Mouse (Mus musculus): Measurements from ENCODE around the gene Gdpgp1. TPM values are rescaled to one million over a fixed set of nuclear protein-coding genes. Genes with fewer than 3 reads are reported as not detected.

Gene Gdpgp1
- polyA plus RNA-seq, 1 experiment = 5.3 TPM

DNA sequence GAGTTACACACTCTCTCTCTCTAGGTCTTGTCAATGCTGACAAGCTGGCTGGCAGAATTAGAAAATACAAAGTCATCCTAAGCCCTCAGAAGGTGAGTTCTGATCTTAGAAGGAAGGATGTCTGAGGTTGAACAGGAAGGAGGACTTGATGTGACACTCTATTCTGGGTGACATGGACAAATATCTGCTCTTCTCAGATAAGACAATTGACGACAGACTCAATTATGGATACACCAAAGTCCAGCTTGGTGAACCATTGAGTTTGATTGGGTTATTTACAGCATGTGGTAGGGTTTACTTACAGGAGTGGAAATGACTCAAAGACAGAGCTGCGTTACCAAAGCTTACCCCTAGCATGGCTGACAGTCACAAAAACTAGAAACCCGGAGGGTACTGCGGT lies 43.7 kb downstream of the Gdpgp1 start:
- TF ChIP-seq GATA1 (IDR thresholded peaks at IDR 0.05; ENCODE audit: low read length) = peak; percentile 68

DNA sequence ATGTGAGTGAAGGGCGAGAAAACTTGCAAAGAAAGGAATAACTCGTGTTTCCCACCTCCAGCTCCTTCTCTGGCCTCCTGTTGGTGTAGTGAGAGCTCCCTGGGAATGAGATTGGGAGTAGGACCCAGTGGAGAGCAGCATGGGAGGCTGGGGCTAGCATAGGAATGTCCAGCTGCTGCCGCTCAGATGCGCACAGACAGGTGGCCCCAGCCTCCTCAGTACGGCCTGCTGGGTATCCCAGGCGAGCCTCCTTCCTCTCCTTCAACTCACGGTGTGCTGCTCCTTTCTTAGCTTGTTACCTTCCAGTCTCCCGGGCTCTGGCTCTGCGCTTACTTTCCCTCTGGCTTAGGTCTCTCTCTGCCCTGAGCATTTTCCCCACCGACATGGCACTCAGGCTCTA lies 47.4 kb downstream of the Gdpgp1 start:
- no peak for TF ChIP-seq GATA1 (IDR thresholded peaks at IDR 0.05; ENCODE audit: low read length)

DNA sequence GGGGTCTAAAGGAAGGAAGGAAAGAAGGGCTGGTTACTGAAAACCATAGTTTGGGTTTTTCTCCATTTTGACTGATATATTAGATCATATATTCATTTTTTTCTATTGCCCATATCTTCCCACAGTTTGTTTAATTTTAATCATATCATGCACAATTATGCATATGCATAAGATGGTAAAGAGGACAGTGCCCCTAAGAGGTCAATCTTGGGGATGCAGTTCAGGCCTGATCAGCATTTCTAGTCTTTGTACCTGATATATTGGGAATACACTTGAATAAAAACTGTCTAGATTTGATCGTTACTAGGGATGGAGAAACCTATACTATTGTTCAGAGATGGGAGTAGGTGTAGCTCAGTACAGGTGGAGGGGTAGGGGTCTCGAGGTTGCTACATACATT lies 48.3 kb downstream of the Gdpgp1 start:
- no peak for TF ChIP-seq GATA1 (IDR thresholded peaks at IDR 0.05; ENCODE audit: low read length)

DNA sequence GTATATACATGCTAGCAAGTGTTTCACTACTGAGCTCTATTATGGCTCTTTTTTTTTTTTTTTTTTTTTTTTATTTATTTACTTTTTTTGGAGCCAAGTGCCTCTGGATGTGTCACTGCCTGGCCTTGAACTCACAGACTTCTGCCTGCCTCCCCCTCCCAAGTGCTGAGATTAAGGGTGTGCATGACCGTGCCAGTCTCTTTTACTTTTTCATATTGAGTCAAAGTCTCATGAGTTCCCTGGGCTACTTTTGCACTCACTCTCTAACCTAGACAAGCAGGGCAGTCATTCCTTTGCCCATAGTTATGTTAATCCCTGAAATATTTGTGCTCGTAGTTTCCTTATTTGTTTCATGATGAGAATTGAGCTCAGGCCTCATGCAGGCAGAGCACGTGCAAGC lies 49.0 kb downstream of the Gdpgp1 start:
- TF ChIP-seq GATA1 (IDR thresholded peaks at IDR 0.05; ENCODE audit: low read length) = no peak

DNA sequence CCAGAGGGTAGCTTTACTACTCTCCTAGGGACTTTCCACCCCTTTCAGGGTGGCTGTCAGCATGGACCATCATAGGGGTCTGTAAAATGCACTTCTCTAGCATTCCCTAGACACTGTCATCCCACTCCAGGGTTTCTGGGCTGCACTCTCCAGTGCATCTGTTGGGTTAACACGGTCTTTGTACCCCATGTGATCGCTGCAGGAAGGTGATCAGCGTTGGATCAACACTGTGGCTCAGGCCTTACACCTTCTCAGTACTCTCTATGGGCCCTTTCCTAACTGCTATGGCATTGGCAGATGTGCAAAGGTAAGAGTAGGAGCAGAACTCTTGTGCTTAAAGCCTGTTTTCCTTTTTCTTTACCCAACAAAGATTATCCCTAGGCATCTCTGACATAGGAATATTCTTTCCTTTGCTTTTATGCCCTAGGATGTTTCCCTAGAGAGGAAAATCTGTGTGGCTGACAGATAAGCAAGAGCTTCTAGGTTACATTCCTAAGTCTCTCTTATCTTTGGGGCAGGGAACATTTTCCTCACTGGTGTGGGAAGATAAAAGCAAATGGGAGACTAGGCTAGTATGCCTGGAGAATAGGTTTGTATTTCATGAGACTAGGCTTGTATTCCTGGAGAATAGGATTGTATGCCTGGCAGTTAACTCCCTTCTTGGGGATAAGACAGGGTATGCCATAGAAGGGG lies 50.7 kb downstream of the Gdpgp1 start:
- TF ChIP-seq GATA1 (IDR thresholded peaks at IDR 0.05; ENCODE audit: low read length) = no peak

- no peak for TF ChIP-seq GATA1 (IDR thresholded peaks at IDR 0.05; ENCODE audit: low read length)
Observed at GRCm38 (mm10) chr7:80284391-80284790, 51.7 kb downstream of the Gdpgp1 start.

GRCm38 (mm10) chr7:80285725-80286124 lies 53.1 kb downstream of the Gdpgp1 start:
- no peak for TF ChIP-seq GATA1 (IDR thresholded peaks at IDR 0.05; ENCODE audit: low read length)

GRCm38 (mm10) chr7:80287736-80288135 lies 55.1 kb downstream of the Gdpgp1 start:
- no peak for TF ChIP-seq GATA1 (IDR thresholded peaks at IDR 0.05; ENCODE audit: low read length)

Other genes with a start within 250 kb of the Gdpgp1 start
- gene Zfp710, start 208.1 kb upstream of the Gdpgp1 start, polyA plus RNA-seq (2012) = 38.7 and 39.3 TPM in 2 replicates
- 14.1 and 15.4 TPM in 2 replicates for gene Idh2, start 117.5 kb upstream of the Gdpgp1 start, polyA plus RNA-seq (2012)
- gene Sema4b, start 46.0 kb upstream of the Gdpgp1 start, polyA plus RNA-seq (2012) = 18.5 and 25.3 TPM in 2 replicates
- 62.3 and 76.0 TPM in 2 replicates for gene Cib1, start 52 bp upstream of the Gdpgp1 start, polyA plus RNA-seq (2012)
- 0.43 and 0.80 TPM in 2 replicates for gene Ttll13, start 13.5 kb downstream of the Gdpgp1 start, polyA plus RNA-seq (2012)
- gene Ngrn, start 28.4 kb downstream of the Gdpgp1 start, polyA plus RNA-seq (2012) = 44.2 and 71.4 TPM in 2 replicates
- 7.1 and 7.2 TPM in 2 replicates for gene Vps33b, start 36.8 kb downstream of the Gdpgp1 start, polyA plus RNA-seq (2012)
- gene Prc1, start 61.6 kb downstream of the Gdpgp1 start, polyA plus RNA-seq (2012) = 18.3 and 22.7 TPM in 2 replicates
- gene Rccd1, start 91.6 kb downstream of the Gdpgp1 start, polyA plus RNA-seq (2012) = 22.2 and 24.7 TPM in 2 replicates
- gene Unc45a, start 108.1 kb downstream of the Gdpgp1 start, polyA plus RNA-seq (2012) = 51.5 and 61.6 TPM in 2 replicates
- gene Hddc3, start 110.2 kb downstream of the Gdpgp1 start, polyA plus RNA-seq (2012) = 84.0 and 146 TPM in 2 replicates
- 23.0 and 31.2 TPM in 2 replicates for gene Man2a2, start 138.5 kb downstream of the Gdpgp1 start, polyA plus RNA-seq (2012)
- 0.70 and 0.98 TPM in 2 replicates for gene Fes, start 155.1 kb downstream of the Gdpgp1 start, polyA plus RNA-seq (2012)
- 123 TPM in 2 replicates for gene Furin, start 172.6 kb downstream of the Gdpgp1 start, polyA plus RNA-seq (2012)